Mouse (Mus musculus): ENCODE measurements at regions not wholly inside any gene's neighbourhood (a gene's known extent, or its start where the extent isn't known, plus 50 kb on each side); places are given as distances from the start of the nearest gene placed in this dataset.

- no peak for DNase-seq
Measured at GRCm38 (mm10) chr6:19755647-19756046, 889.5 kb downstream of the Ankrd7 start.

GRCm38 (mm10) chr6:19765410-19765809, 899.3 kb downstream of the Ankrd7 start:
- DNase-seq: peak; percentile 68

All from cerebellum, adult 9-10 months (tissue).